Mouse (Mus musculus): ENCODE data around the gene Pard3b. TPM values are rescaled to one million over a fixed set of nuclear protein-coding genes. Genes with fewer than 3 reads are reported as not detected.

Gene Pard3b
- polyA plus RNA-seq, 1 experiment from 2014 or later = 23.2 TPM

DNA sequence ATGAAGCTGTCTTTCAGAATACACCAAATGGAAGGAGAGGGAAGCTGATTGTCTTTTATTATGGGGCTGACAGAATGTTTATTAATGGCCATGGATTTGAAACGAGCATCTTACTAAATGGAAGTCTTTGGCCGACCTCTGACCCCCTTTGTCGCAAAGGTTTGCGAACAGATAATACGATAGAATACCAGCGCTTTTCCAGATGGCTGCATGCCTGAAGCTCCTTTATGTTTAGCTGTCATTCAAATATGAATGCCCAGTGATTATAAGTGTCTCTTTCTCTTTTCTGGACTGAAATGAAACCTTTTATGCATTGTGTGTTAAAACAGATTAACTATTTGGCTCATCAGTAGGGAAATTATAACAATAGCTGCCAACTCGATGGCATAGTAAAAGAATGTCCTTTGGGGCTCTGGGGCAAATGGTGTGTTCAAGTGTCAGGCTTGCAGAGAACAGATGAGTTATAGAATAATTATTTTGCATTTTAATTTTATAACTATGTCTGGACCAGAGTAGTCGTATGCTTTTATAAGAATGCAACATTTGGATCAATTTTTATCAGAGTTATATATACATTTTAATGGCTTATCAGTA is 46.7 kb downstream of the Pard3b start:
- no peak overlapping the region for H3K27ac ChIP-seq (replicated peaks)
- no peak overlapping the region for H3K9ac ChIP-seq
- WGBS = 41% methylated on average over 8 of the region's 8 CpGs
- H3K4me3 ChIP-seq (replicated peaks) = no peak overlapping the region
- no peaks in the 10 kb centered on the region for H3K4me1 ChIP-seq
- no peaks in the 10 kb centered on the region for H3K9me3 ChIP-seq (replicated peaks)
- H3K4me2 ChIP-seq (replicated peaks) = no peak overlapping the region
- no peak for ATAC-seq (ENCODE audit: insufficient number of reproducible peaks, low FRiP score, low TSS enrichment, low read depth)
- H3K27me3 ChIP-seq = no peaks in the 10 kb centered on the region
- H3K36me3 ChIP-seq = no peaks in the 10 kb centered on the region

DNA sequence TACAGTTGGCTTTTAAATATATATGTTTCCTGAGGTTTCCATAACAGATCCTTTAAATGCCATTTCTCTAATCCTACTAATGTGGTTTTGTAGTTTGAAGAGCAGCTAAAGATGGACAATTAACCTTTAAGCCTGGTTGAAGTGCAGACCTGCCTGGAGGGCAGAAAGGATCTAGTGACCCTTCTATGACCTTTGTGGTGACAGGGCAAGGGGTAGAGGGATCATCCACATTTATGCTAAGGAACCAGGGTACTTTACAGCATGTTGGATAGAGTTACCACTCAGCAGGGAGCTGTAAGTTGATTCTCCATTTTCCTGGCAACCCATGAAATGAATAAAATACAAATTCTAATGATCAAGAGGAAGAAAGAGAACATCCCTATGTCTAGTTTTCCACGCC is 47.3 kb downstream of the Pard3b start:
- no peak for ATAC-seq (ENCODE audit: insufficient number of reproducible peaks, low FRiP score, low TSS enrichment, low read depth)
- 73% methylated on average over 1 of the region's 1 CpGs for WGBS
- H3K4me3 ChIP-seq (replicated peaks) = no peak overlapping the region
- H3K9ac ChIP-seq = no peak overlapping the region
- no peak overlapping the region for H3K4me2 ChIP-seq (replicated peaks)
- no peaks in the 10 kb centered on the region for H3K4me1 ChIP-seq
- no peaks in the 10 kb centered on the region for H3K27me3 ChIP-seq
- H3K36me3 ChIP-seq = no peaks in the 10 kb centered on the region
- no peaks in the 10 kb centered on the region for H3K9me3 ChIP-seq (replicated peaks)
- H3K27ac ChIP-seq (replicated peaks) = no peak overlapping the region

DNA sequence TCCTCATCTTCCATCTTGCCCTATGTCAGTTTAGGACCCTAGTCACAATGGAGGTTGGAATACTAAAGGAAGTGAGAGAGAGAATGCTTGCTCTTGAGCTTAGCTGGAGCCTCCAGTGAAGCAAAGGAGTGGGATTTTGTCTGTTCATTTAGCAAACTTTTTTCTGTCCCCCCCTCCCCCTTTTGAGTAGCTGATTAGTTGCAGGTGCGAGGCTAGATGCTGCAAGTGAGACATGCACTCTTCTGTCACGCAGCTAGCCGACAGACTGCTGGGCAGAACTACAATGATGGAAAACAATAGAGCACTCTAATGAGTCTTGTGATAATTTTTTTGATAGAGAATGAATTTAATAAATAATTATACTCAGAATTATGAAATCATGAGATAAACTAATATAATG is 49.7 kb downstream of the Pard3b start:
- Histone ChIP-seq H3K27me3 (no peaks in the 10 kb centered on the region), H3K9ac (no peak overlapping the region), H3K27ac (replicated peaks) (no peak overlapping the region), H3K9me3 (replicated peaks) (no peaks in the 10 kb centered on the region), H3K4me1 (no peaks in the 10 kb centered on the region), H3K4me3 (replicated peaks) (no peak overlapping the region), H3K4me2 (replicated peaks) (no peak overlapping the region), H3K36me3 (no peaks in the 10 kb centered on the region)
- 39% methylated on average over 3 of the region's 3 CpGs for WGBS
- ATAC-seq (ENCODE audit: insufficient number of reproducible peaks, low FRiP score, low TSS enrichment, low read depth) = no peak

DNA sequence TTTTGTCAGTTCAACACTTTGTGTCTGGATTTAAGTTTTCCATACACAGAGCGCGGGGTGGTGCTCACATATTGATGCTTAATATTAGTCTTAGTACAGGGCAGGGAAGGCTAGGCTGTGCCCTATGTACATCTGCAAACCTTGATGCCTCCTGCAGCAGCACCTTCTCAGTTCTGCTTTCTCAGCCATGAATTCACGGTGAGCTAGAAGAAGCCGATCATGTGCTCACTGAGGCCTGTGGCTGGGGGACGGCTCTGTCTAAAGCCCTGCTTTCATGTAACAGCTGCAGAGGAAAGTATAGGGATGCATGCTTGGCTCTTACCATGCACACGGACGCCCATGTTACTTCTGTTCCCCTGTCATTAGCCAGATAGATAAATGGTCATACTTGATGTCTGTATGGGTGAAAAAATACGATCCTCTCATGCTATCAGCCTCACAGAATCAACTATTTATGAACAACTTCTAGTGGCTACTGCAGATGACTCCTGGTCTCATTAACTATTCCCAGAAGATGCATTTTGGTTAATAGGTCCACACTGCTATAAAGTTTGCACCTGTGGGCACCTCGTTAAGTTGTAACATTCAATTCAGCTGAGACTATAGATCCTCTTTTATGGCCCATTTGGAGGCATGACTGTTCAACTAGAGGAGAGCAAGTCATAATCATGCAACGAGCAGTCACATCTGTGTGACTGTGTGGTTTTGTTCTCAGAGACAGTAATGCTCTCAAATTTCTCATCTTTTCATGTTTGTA is 60.0 kb downstream of the Pard3b start:
- H3K9ac ChIP-seq = no peak overlapping the region
- no peaks in the 10 kb centered on the region for H3K9me3 ChIP-seq (replicated peaks)
- 81% methylated on average over 10 of the region's 10 CpGs for WGBS
- no peak for ATAC-seq (ENCODE audit: insufficient number of reproducible peaks, low FRiP score, low TSS enrichment, low read depth)
- H3K36me3 ChIP-seq = no peaks in the 10 kb centered on the region
- no peak overlapping the region for H3K4me3 ChIP-seq (replicated peaks)
- no peaks in the 10 kb centered on the region for H3K27me3 ChIP-seq
- H3K27ac ChIP-seq (replicated peaks) = no peak overlapping the region
- no peaks in the 10 kb centered on the region for H3K4me1 ChIP-seq
- H3K4me2 ChIP-seq (replicated peaks) = no peak overlapping the region

DNA sequence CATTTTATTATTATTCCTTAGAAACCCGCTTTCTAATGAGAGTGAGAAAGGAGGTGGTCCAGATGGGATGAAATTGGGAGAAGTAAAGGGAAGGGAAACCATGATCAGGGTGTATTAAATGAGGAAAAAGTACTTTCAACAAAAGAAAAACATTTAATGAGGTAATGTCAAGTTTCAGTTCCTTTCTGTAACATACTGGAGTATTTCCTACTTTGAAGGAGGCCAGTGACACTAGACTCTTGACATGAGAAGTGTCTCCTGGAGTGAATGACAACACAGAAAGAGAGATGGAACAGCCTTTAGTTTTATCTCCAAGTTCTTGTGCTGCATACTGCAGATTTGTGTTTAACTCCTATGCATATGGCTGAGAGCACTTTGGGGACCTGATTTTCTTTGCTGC is 71.2 kb downstream of the Pard3b start:
- Histone ChIP-seq H3K36me3 (no peaks in the 10 kb centered on the region), H3K9ac (no peak overlapping the region), H3K4me3 (replicated peaks) (no peak overlapping the region), H3K27me3 (no peaks in the 10 kb centered on the region), H3K9me3 (replicated peaks) (no peaks in the 10 kb centered on the region), H3K4me1 (no peaks in the 10 kb centered on the region), H3K27ac (replicated peaks) (no peak overlapping the region), H3K4me2 (replicated peaks) (no peak overlapping the region)
- no peak for ATAC-seq (ENCODE audit: insufficient number of reproducible peaks, low FRiP score, low TSS enrichment, low read depth)
- 77% methylated on average over 1 of the region's 1 CpGs for WGBS

DNA sequence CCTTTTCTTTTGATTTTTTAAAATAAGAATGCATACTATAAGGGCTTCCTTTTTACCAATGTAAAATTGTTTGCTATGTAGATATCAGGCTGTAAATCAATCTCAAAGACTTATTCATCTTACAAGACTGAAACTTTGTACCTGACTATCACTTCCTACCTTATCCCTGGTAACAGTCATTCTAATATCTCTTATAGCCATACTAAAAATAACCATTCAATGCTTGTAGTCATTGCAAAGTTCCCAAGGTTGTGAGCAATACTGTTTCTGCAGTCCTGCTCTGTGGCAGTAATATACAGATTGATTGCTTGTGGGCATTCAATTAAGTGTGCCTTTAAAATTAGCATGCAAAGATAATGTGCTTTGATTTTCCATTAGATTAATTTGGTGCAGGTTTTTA is 72.9 kb downstream of the Pard3b start:
- no peaks in the 10 kb centered on the region for H3K4me1 ChIP-seq
- H3K9me3 ChIP-seq (replicated peaks) = no peaks in the 10 kb centered on the region
- H3K9ac ChIP-seq = no peak overlapping the region
- H3K4me2 ChIP-seq (replicated peaks) = no peak overlapping the region
- ATAC-seq (ENCODE audit: insufficient number of reproducible peaks, low FRiP score, low TSS enrichment, low read depth) = no peak
- H3K36me3 ChIP-seq = no peaks in the 10 kb centered on the region
- no peak overlapping the region for H3K27ac ChIP-seq (replicated peaks)
- no peak overlapping the region for H3K4me3 ChIP-seq (replicated peaks)
- no peaks in the 10 kb centered on the region for H3K27me3 ChIP-seq

DNA sequence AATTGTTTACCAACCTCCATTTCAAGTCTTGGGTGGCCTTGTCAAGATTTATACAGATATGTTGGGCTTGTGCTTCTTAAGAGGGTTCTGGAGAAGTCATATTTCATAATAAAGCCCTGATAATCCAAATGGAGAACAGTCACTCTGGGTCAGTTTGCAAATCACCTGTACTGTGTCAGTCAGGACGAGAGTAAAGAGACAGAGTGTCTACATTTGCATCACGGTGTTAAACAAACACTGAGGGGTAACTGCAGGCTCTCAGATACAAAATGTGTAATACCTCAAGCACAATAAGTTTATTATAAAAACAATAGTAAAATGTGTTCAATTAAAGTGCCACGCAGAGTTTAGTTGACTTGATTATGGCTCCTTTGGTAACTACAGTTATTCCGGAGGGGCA is 91.0 kb downstream of the Pard3b start:
- H3K27me3 ChIP-seq = no peaks in the 10 kb centered on the region
- 0 out of 2 replicates have a peak, but pooled peaks cover 2% of the 10 kb centered on the region for H3K9me3 ChIP-seq (replicated peaks)
- ATAC-seq (ENCODE audit: insufficient number of reproducible peaks, low FRiP score, low TSS enrichment, low read depth) = no peak
- no peak overlapping the region for H3K27ac ChIP-seq (replicated peaks)
- no peak overlapping the region for H3K4me3 ChIP-seq (replicated peaks)
- no peak overlapping the region for H3K4me2 ChIP-seq (replicated peaks)
- no peak overlapping the region for H3K9ac ChIP-seq
- no peaks in the 10 kb centered on the region for H3K4me1 ChIP-seq
- 73% methylated on average over 4 of the region's 4 CpGs for WGBS
- H3K36me3 ChIP-seq = no peaks in the 10 kb centered on the region

DNA sequence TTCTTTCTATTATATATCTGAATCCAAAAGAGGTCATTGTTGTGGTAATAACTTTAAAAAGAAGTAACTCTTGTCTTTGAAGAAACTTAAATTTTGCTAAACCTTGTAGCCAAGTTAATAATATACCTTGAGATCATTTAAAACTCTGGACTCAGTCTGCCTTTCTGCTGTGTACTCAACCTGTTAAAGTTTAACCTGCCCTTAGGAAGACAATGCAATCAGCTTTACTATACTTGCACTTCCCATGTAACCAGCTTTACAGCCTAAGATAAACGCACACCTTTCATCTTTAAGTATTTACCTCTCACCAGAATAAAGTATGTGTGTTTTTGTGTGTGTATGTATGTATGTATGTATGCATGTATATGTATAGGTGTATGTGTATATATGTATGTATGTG is 97.9 kb downstream of the Pard3b start:
- H3K36me3 ChIP-seq = no peaks in the 10 kb centered on the region
- ATAC-seq (ENCODE audit: insufficient number of reproducible peaks, low FRiP score, low TSS enrichment, low read depth) = no peak
- 85% methylated on average over 1 of the region's 1 CpGs for WGBS
- H3K27me3 ChIP-seq = no peaks in the 10 kb centered on the region
- no peak overlapping the region for H3K4me3 ChIP-seq (replicated peaks)
- H3K9ac ChIP-seq = no peak overlapping the region
- no peak overlapping the region for H3K27ac ChIP-seq (replicated peaks)
- no peaks in the 10 kb centered on the region for H3K9me3 ChIP-seq (replicated peaks)
- H3K4me1 ChIP-seq = no peaks in the 10 kb centered on the region
- no peak overlapping the region for H3K4me2 ChIP-seq (replicated peaks)

DNA sequence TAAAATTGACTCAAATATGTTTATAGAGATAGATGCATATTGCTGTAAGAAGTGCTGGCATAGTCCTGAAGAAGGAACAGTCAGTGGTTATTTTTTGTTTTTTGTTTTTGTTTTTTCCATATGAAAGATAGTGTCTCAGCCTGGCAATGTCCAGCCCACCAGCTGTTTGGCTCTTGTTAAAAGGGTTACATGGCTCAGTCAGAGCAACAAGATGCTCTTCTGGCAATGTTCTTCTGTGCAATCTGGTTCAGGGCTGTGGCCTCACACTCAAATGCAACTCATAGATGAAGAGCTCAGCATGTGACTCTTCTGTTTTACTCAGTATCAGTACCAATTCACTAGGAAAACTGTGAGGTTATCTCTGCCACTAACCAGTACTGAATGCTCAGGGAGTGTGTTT is 104.2 kb downstream of the Pard3b start:
- H3K4me1 ChIP-seq = no peaks in the 10 kb centered on the region
- no peak overlapping the region for H3K9ac ChIP-seq
- H3K4me2 ChIP-seq (replicated peaks) = no peak overlapping the region
- H3K27me3 ChIP-seq = no peaks in the 10 kb centered on the region
- no peaks in the 10 kb centered on the region for H3K9me3 ChIP-seq (replicated peaks)
- H3K36me3 ChIP-seq = no peaks in the 10 kb centered on the region
- H3K4me3 ChIP-seq (replicated peaks) = no peak overlapping the region
- no peak for ATAC-seq (ENCODE audit: insufficient number of reproducible peaks, low FRiP score, low TSS enrichment, low read depth)
- no peak overlapping the region for H3K27ac ChIP-seq (replicated peaks)

DNA sequence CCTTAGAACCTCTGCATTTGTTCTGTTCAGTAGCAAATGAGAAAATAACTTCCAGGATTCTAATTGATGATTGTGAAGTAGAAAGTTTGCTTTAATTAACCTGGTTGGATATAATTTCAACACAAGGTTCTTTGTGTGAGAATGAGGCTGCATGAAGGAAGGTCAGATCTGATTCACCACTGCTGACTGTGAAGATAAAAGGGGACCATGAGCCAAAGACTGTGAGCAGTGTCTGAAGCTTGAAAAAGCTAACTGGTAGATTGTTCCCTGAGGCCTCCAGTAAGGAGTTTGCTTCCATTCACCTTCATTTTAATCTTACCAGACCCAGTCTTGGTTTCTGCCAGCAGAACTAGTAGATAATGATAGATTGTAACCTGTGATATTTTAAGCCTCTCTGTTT is 108.9 kb downstream of the Pard3b start:
- ATAC-seq (ENCODE audit: insufficient number of reproducible peaks, low FRiP score, low TSS enrichment, low read depth) = no peak
- Histone ChIP-seq H3K9me3 (replicated peaks) (no peaks in the 10 kb centered on the region), H3K4me3 (replicated peaks) (no peak overlapping the region), H3K4me1 (no peaks in the 10 kb centered on the region), H3K36me3 (no peaks in the 10 kb centered on the region), H3K27me3 (no peaks in the 10 kb centered on the region), H3K27ac (replicated peaks) (no peak overlapping the region), H3K9ac (no peak overlapping the region), H3K4me2 (replicated peaks) (no peak overlapping the region)

DNA sequence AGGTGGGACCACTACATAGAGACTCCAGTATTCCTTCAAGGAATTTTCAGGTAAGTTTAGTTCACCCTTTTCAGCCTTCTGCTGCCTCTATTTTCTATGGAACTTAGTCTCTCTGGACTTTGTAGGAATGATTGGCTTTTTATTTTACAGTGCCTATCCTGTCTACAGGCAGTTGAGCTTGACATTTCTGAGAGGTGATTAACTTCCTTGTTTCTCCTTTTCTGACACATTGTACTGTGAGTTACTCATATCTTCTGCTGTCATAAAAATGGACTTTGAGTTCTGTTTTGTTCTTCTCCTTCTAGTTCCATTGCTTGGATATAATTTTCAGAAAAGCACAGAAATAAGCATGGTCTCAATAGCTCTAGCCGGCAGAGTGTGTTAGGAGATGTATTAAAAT is 112.4 kb downstream of the Pard3b start:
- no peaks in the 10 kb centered on the region for H3K27me3 ChIP-seq

DNA sequence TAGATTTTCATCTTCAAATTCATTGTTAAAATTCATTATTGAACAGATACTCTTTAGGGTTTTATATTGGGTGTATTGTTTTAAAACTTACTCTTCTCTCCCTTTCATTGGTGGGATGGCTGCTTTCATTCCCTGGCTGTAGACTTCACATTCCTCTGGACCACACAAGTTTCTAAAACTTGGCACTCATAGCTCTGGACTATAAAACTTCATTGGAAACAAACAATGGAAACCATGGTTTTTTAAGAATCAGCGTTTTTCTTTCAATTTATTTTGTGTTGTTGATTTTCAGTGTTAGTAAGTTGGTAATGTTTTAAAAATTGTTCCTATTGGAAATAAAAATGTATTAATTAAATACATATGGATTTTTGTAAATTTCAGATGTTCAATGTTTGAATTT is 118.1 kb downstream of the Pard3b start:
- Histone ChIP-seq H3K36me3 (no peaks in the 10 kb centered on the region), H3K4me1 (no peaks in the 10 kb centered on the region), H3K4me2 (replicated peaks) (no peak overlapping the region), H3K27ac (replicated peaks) (no peak overlapping the region), H3K9ac (no peak overlapping the region), H3K9me3 (replicated peaks) (no peaks in the 10 kb centered on the region), H3K4me3 (replicated peaks) (no peak overlapping the region), H3K27me3 (no peaks in the 10 kb centered on the region)
- WGBS = 67% methylated on average over 1 of the region's 1 CpGs
- ATAC-seq (ENCODE audit: insufficient number of reproducible peaks, low FRiP score, low TSS enrichment, low read depth) = no peak

More for the DNA sequence above, 112.4 kb downstream of the Pard3b start:
- WGBS = 85% methylated on average over 1 of the region's 1 CpGs
- no peak overlapping the region for H3K4me2 ChIP-seq (replicated peaks)
- no peak for ATAC-seq (ENCODE audit: insufficient number of reproducible peaks, low FRiP score, low TSS enrichment, low read depth)
- H3K4me3 ChIP-seq (replicated peaks) = no peak overlapping the region
- H3K9ac ChIP-seq = no peak overlapping the region
- H3K36me3 ChIP-seq = no peaks in the 10 kb centered on the region
- H3K4me1 ChIP-seq = no peaks in the 10 kb centered on the region
- no peaks in the 10 kb centered on the region for H3K9me3 ChIP-seq (replicated peaks)
- H3K27ac ChIP-seq (replicated peaks) = no peak overlapping the region
